Mouse (Mus musculus) forebrain, embryonic 15.5 days (tissue): Measurements from ENCODE around the gene Mall. TPM values are rescaled to one million over a fixed set of nuclear protein-coding genes. Genes with fewer than 3 reads are reported as not detected.

Experiments used
- ATAC-seq: fragments of 200-750 bp; cut with Nextera tagmentation; replicated peaks from 2 replicates; pipeline ENCODE4 v1.8.0; 2017; ENCODE audit warnings: mild to moderate bottlenecking, moderate TSS enrichment, moderate library complexity
- H3K27ac ChIP-seq: fragments of 300-500 bp; sonication (generic); replicated peaks from 2 replicates; pipeline ENCODE4 v1.5.1; 2015; ENCODE audit warnings: mild to moderate bottlenecking, inconsistent platforms
- H3K27me3 ChIP-seq: fragments of 300-500 bp; sonication (generic); 2 replicates; pipeline ENCODE4 v1.6.1; 2015; ENCODE audit warnings: inconsistent platforms
- H3K36me3 ChIP-seq: fragments of 300-500 bp; sonication (generic); 2 replicates; pipeline ENCODE4 v1.6.1; 2015; ENCODE audit warnings: mild to moderate bottlenecking, inconsistent platforms
- H3K4me1 ChIP-seq: fragments of 300-500 bp; sonication (generic); 2 replicates; pipeline ENCODE4 v1.6.1; 2015; ENCODE audit warnings: inconsistent platforms
- H3K4me2 ChIP-seq: fragments of 300-500 bp; sonication (generic); replicated peaks from 2 replicates; pipeline ENCODE4 v1.6.1; 2015; ENCODE audit warnings: mild to moderate bottlenecking, inconsistent platforms
- H3K4me3 ChIP-seq: fragments of 300-500 bp; sonication (generic); 2 replicates; pipeline ENCODE4 v1.5.1; 2015; ENCODE audit warnings: mild to moderate bottlenecking, inconsistent platforms
- H3K9ac ChIP-seq: fragments of 300-500 bp; sonication (generic); replicated peaks from 2 replicates; pipeline ENCODE4 v1.6.1; 2015; ENCODE audit warnings: mild to moderate bottlenecking, inconsistent platforms
- H3K9me3 ChIP-seq: fragments of 300-500 bp; sonication (generic); 2 replicates; pipeline ENCODE4 v1.6.1; 2016; ENCODE audit warnings: inconsistent platforms
- WGBS: fragments of 180-500 bp; shearing (Covaris S2); methylation state at CpG from one replicate; pipeline ENCODE4 v1.1.7; 2015; ENCODE audit warnings: mixed read lengths; 5-methylcytosine and 5-hydroxymethylcytosine counted together
- polyA plus RNA-seq: library from polyadenylated mRNA; unstranded; fragments of >200 nt; fragmentation: Nextera tagmentation; extraction: Ambion mirVana; gene quantifications from 2 replicates; pipeline ENCODE4 v1.2.1, GENCODE M21; 2015

The Mall gene
- polyA plus RNA-seq, 1 experiment from 2014 or later: 0.70 TPM

DNA sequence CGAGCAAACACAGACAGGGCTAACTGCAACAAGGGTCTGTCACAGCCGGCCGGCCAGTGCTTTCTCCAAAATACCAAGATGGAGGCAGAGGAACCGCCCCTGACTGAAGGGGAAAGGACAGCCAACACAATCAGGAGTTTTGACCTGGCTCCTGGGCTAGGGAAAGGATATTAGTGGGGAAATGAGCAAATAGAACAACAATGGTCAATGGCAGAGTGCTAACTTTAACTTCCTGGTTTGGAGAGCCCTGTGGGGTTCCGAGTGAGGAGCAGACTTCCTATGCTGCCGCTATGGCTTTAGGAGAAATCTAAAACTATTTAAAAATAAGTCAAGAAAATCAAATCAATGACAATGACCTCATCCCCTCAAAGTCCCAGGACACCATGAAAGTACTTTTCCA lies 1.6 kb downstream of the Mall start:
- Histone ChIP-seq H3K4me2 (no peak overlapping the region), H3K9me3 (no peaks in the 10 kb centered on the region), H3K4me3 (no peak overlapping the region), H3K27ac (no peak overlapping the region), H3K9ac (no peak overlapping the region), H3K4me1 (no peaks in the 10 kb centered on the region), H3K27me3 (no peaks in the 10 kb centered on the region; the same call in none of the 2 replicates), H3K36me3 (no peaks in the 10 kb centered on the region)
- no peak for ATAC-seq
- WGBS: 82% methylated on average over 6 of the region's 6 CpGs

- no peak overlapping the region for H3K9ac ChIP-seq
- H3K27me3 ChIP-seq: no peaks in the 10 kb centered on the region
- no peak for ATAC-seq
- H3K4me1 ChIP-seq: no peaks in the 10 kb centered on the region
- H3K36me3 ChIP-seq: no peaks in the 10 kb centered on the region
- no peak overlapping the region for H3K27ac ChIP-seq
- WGBS: 69% methylated on average over 4 of the region's 4 CpGs
- no peak overlapping the region for H3K4me2 ChIP-seq
- H3K9me3 ChIP-seq: no peaks in the 10 kb centered on the region
- H3K4me3 ChIP-seq: no peak overlapping the region
These were observed 6.5 kb downstream of the Mall start for GRCm38 (mm10) chr2:127723193-127723592.

GRCm38 (mm10) chr2:127722176-127722892 lies 7.4 kb downstream of the Mall start:
- no peaks in the 10 kb centered on the region for H3K9me3 ChIP-seq
- H3K27me3 ChIP-seq: no peaks in the 10 kb centered on the region
- H3K4me1 ChIP-seq: no peaks in the 10 kb centered on the region
- no peak overlapping the region for H3K9ac ChIP-seq
- ATAC-seq: no peak
- WGBS: 50% methylated on average over 7 of the region's 7 CpGs
- 0 out of 2 replicates have a peak overlapping the region, but pooled peaks have one; percentile 27 for H3K27ac ChIP-seq
- no peak overlapping the region for H3K4me2 ChIP-seq
- no peaks in the 10 kb centered on the region for H3K36me3 ChIP-seq
- H3K4me3 ChIP-seq: no peak overlapping the region

DNA sequence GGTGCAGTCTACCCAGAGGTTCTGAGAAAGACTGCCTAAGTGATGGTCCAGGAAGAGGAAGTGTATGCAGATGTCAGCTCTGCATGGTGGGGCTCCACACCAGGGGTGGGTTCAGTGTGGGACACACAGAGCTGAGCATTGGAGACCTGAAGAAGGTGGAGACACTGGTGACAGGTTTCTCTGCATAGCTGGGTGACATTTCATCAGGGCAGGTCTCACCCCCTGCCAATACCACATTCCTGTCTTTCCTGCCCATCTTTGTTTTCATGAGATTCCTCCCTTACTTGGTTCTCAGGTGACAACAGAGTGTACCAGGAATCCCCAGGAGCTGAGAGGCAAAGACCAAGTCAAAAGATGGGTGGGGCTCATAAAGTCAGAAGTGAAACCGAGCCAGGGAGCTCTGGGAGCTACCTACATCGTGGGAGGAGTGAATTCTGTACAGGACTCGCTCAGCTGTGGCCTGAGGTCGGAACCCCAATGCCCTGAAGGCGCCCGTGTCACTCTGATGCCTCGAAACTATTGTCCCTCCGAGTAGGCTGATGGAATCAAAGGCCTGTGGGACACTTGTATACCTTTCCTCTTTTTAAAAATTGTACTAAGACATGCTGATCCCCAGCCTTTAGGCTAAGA lies 10.8 kb downstream of the Mall start:
- WGBS: 71% methylated on average over 8 of the region's 8 CpGs
- Histone ChIP-seq H3K36me3 (no peaks in the 10 kb centered on the region), H3K27me3 (no peaks in the 10 kb centered on the region), H3K4me2 (no peak overlapping the region), H3K9me3 (no peaks in the 10 kb centered on the region), H3K4me1 (no peaks in the 10 kb centered on the region), H3K9ac (no peak overlapping the region), H3K4me3 (no peak overlapping the region), H3K27ac (no peak overlapping the region)
- ATAC-seq: no peak

- Histone ChIP-seq H3K4me2 (no peak overlapping the region), H3K36me3 (no peaks in the 10 kb centered on the region), H3K4me3 (no peak overlapping the region), H3K9ac (no peak overlapping the region), H3K27ac (no peak overlapping the region), H3K27me3 (no peaks in the 10 kb centered on the region), H3K4me1 (no peaks in the 10 kb centered on the region), H3K9me3 (no peaks in the 10 kb centered on the region)
- 51% methylated on average over 3 of the region's 3 CpGs for WGBS
- no peak for ATAC-seq
These were observed 15.0 kb downstream of the Mall start for GRCm38 (mm10) chr2:127714726-127715125.

GRCm38 (mm10) chr2:127708792-127709191 lies 20.9 kb downstream of the Mall start:
- Histone ChIP-seq H3K4me2 (no peak overlapping the region), H3K9ac (no peak overlapping the region), H3K36me3 (no peaks in the 10 kb centered on the region), H3K4me1 (no peaks in the 10 kb centered on the region), H3K27me3 (no peaks in the 10 kb centered on the region), H3K4me3 (no peak overlapping the region), H3K27ac (no peak overlapping the region), H3K9me3 (no peaks in the 10 kb centered on the region)
- ATAC-seq: no peak
- WGBS: 81% methylated on average over 3 of the region's 3 CpGs

DNA sequence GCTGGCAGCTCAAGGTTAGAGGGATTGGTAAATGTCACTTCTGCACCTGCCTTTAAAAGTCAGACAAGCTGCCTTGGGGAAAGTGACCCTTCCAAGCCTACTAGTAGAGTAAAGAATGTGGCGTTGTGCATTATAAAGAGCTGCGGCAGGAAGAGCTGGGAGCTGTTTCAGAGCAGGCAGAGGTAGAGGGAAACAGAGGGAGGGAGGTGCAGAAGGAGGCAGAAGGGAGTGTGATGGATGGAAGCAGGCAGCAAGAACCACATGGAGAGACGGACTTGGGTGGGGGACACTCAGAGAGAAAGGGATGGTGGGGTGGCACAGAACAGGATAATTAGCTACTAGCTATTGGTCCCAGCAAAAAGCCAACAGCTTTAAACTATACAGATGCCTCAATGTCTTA lies 21.7 kb downstream of the Mall start:
- Histone ChIP-seq H3K4me1 (no peaks in the 10 kb centered on the region), H3K4me2 (no peak overlapping the region), H3K27ac (no peak overlapping the region), H3K9ac (no peak overlapping the region), H3K27me3 (no peaks in the 10 kb centered on the region), H3K9me3 (no peaks in the 10 kb centered on the region), H3K36me3 (no peaks in the 10 kb centered on the region), H3K4me3 (no peak overlapping the region)
- no peak for ATAC-seq
- WGBS: 45% methylated on average over 3 of the region's 3 CpGs

DNA sequence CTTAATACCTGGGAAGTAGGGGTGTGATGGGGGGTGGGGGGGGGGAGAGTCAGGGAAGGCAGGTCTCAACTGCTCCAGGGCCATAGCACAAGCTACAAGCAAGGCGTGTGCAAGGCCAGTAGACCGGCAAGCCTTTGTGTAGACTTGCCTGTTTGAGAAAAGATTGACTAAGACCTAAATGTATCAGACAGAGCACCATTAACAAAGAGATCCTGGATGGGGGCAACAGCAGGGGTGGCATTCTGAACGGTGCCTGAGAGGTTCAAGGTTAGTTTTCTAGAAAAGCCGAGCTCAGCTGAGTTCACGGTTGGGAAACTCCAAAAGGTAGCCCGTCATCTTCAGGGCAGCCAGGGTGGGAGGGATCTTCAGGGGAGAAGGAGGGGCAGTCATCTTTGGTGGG lies 24.5 kb downstream of the Mall start:
- Histone ChIP-seq H3K9ac (no peak overlapping the region), H3K27me3 (no peaks in the 10 kb centered on the region), H3K4me2 (no peak overlapping the region), H3K27ac (no peak overlapping the region), H3K4me1 (no peaks in the 10 kb centered on the region), H3K9me3 (no peaks in the 10 kb centered on the region), H3K4me3 (no peak overlapping the region), H3K36me3 (no peaks in the 10 kb centered on the region)
- no peak for ATAC-seq
- WGBS: 80% methylated on average over 6 of the region's 6 CpGs

GRCm38 (mm10) chr2:127689239-127689638 lies 40.5 kb downstream of the Mall start:
- Histone ChIP-seq H3K9ac (no peak overlapping the region), H3K4me2 (no peak overlapping the region), H3K4me1 (no peaks in the 10 kb centered on the region), H3K4me3 (no peak overlapping the region), H3K27me3 (no peaks in the 10 kb centered on the region), H3K36me3 (no peaks in the 10 kb centered on the region), H3K27ac (no peak overlapping the region), H3K9me3 (no peaks in the 10 kb centered on the region)
- ATAC-seq: no peak
- 88% methylated on average over 4 of the region's 4 CpGs for WGBS

DNA sequence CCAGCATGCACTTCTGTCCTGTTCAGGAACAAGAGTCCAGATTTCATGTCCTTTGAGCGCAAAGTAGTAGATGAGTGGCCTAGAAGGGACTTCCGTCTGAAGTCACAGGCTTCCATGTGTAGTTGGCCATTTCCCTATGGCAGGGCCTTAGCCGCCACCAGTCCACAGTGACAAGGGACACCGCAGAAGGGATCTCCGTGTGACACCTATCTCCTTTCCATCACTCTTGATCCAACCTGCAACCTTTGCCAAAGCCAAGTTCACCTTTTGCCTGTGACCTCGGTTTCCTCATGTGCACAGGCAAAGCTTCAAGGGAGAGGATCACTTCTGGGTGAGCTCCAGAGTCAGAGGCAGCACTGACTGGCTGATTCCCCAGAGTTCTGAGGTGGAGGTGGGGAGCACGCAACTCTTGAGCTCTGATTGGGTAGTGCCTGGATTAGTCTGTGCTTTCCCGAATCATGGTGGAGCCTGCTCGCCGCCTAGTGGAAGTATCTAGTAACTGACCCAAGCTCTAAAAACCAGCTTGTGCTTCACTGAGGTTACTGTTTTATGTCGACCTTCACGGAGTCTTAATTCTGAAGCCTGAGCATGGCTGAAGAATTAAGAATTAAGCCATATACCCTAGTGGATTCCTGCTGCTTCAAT lies 45.9 kb downstream of the Mall start:
- no peaks in the 10 kb centered on the region for H3K9me3 ChIP-seq
- H3K27ac ChIP-seq: no peak overlapping the region
- no peak overlapping the region for H3K4me3 ChIP-seq
- ATAC-seq: peak; percentile 69
- WGBS: 37% methylated on average over 12 of the region's 12 CpGs
- no peak overlapping the region for H3K9ac ChIP-seq
- no peaks in the 10 kb centered on the region for H3K27me3 ChIP-seq
- H3K4me2 ChIP-seq: no peak overlapping the region
- no peaks in the 10 kb centered on the region for H3K36me3 ChIP-seq
- H3K4me1 ChIP-seq: no peaks in the 10 kb centered on the region

DNA sequence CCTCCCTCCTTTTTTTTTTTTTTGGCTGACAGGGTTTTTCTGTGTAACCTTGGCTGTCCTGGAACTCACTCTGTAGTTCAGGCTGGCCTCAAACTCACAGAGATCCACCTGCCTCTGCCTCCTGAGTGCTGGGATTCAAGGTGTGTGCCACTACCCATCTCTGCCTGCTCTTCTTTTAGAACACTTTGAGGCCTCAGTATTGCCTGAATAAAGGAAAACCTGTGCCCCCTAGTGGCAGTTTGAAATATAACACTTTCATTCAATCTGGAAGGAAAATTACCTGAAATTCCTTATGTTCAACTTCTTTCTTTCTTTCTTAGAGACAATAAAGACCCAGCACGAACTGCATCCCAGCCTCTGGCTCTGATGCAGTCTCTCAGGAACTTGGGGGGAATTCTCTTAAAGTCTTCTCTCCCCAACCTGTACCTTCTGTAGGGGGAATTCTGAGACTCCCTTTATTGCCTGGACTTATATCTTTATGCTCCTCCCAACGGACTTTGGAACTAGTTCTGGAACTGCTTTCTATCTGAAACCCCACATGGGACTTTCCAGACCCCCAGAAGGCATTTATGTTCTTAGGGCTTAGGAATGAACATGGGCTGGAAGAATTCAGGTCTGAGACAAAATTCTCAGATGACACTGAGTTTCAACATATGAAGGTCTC lies 61.8 kb downstream of the Mall start:
- H3K27ac ChIP-seq: no peak overlapping the region
- H3K4me2 ChIP-seq: no peak overlapping the region
- ATAC-seq: no peak
- no peaks in the 10 kb centered on the region for H3K9me3 ChIP-seq
- H3K4me1 ChIP-seq: no peaks in the 10 kb centered on the region
- 22% methylated on average over 2 of the region's 2 CpGs for WGBS
- H3K4me3 ChIP-seq: no peak overlapping the region
- no peak overlapping the region for H3K9ac ChIP-seq
- no peaks in the 10 kb centered on the region for H3K27me3 ChIP-seq
- no peaks in the 10 kb centered on the region for H3K36me3 ChIP-seq

DNA sequence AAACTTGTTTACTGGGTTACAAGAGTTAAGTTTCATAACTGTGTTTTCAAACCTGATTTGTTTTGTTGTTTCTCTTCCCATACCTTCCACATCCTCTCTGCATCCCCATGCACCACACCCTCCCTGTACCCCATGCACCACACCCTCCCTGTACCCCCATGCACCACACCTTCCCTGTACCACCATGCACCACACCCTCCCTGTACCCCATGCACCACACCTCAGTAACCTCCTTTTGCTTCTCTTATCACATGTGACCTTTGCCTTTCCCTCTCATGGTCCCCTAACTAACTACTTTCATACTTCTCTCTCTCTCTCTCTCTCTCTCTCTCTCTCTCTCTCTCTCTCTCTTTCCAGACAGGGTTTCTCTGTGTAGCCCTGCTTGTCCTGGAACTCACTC lies 62.7 kb downstream of the Mall start:
- H3K4me3 ChIP-seq: no peak overlapping the region
- H3K4me2 ChIP-seq: no peak overlapping the region
- no peak overlapping the region for H3K9ac ChIP-seq
- ATAC-seq: no peak
- H3K27ac ChIP-seq: no peak overlapping the region
- H3K4me1 ChIP-seq: no peaks in the 10 kb centered on the region
- no peaks in the 10 kb centered on the region for H3K36me3 ChIP-seq
- no peaks in the 10 kb centered on the region for H3K9me3 ChIP-seq
- H3K27me3 ChIP-seq: no peaks in the 10 kb centered on the region
